Mouse (Mus musculus) hindbrain, postnatal 0 days (tissue): ENCODE results near the gene Fbxl19. TPM values are rescaled to one million over a fixed set of nuclear protein-coding genes. Genes with fewer than 3 reads are reported as not detected.
A peak's percentile ranks its signal among the peaks of the same experiment; 100 is the strongest.
"Not testable (repeated sequence)": the region's sequence is repeated elsewhere in the genome, so short reads cannot be mapped to it uniquely, and the experiment has no call there.

Experiments used
- ATAC-seq: fragments of 200-750 bp; cut with Nextera tagmentation; 2 replicates; pipeline ENCODE4 v1.8.0; 2017; ENCODE audit warnings: mild to moderate bottlenecking, moderate TSS enrichment, moderate library complexity
- DNase-seq: peaks from one replicate; pipeline ENCODE4 v3.0.0-alpha.2; 2015; ENCODE audit warnings: low spot score
- H3K27ac ChIP-seq: fragments of 300-500 bp; sonication (generic); 2 replicates; pipeline ENCODE4 v1.5.1; 2014; ENCODE audit warnings: mild to moderate bottlenecking
- H3K27me3 ChIP-seq: fragments of 300-500 bp; sonication (generic); 2 replicates; pipeline ENCODE4 v1.6.1; 2014; ENCODE audit warnings: low read length, mixed read lengths; ENCODE audit not compliant: insufficient read depth
- H3K36me3 ChIP-seq: fragments of 300-500 bp; sonication (generic); 2 replicates; pipeline ENCODE4 v1.6.1; 2014; ENCODE audit warnings: low read length, mixed read lengths; ENCODE audit not compliant: insufficient read depth
- H3K4me1 ChIP-seq: fragments of 300-500 bp; sonication (generic); 2 replicates; pipeline ENCODE4 v1.6.1; 2014; ENCODE audit warnings: antibody characterized with exemption, low read length, mixed read lengths; ENCODE audit not compliant: insufficient read depth
- H3K4me2 ChIP-seq: fragments of 300-500 bp; sonication (generic); 2 replicates; pipeline ENCODE4 v1.6.1; 2014; ENCODE audit warnings: low read depth, mild to moderate bottlenecking, low read length, moderate library complexity, mixed read lengths
- H3K4me3 ChIP-seq: fragments of 300-500 bp; sonication (generic); 2 replicates; pipeline ENCODE4 v1.5.1; 2014; ENCODE audit warnings: low read length
- H3K9ac ChIP-seq: fragments of 300-500 bp; sonication (generic); replicated peaks from 2 replicates; pipeline ENCODE4 v1.6.1; 2014; ENCODE audit warnings: mild to moderate bottlenecking, low read length, moderate library complexity, mixed read lengths
- H3K9me3 ChIP-seq: fragments of 300-500 bp; sonication (generic); 2 replicates; pipeline ENCODE4 v1.6.1; 2016; ENCODE audit warnings: low read length, mixed read lengths
- CTCF ChIP-seq: IDR thresholded peaks from 2 replicates; pipeline ENCODE4 v1.5.1; 2016; ENCODE audit warnings: antibody characterized with exemption, control low read depth, low read depth
- WGBS: fragments of 180-500 bp; shearing (Covaris S2); extraction: QIAGEN DNeasy Blood & Tissue Kit; methylation state at CpG from one replicate; pipeline ENCODE4 v1.1.7; 2014; 5-methylcytosine and 5-hydroxymethylcytosine counted together
- polyA plus RNA-seq: library from polyadenylated mRNA; unstranded; fragments of >200 nt; fragmentation: Nextera tagmentation; extraction: Ambion mirVana; gene quantifications from 2 replicates; pipeline ENCODE4 v1.2.1, GENCODE M21; 2015
- total RNA-seq: library from RNA; depleted of rRNA; stranded (reverse); fragments of >200 nt; gene quantifications from 2 replicates; pipeline ENCODE4 v1.2.3, GENCODE M21; 2014

The Fbxl19 gene
- total and polyA plus RNA-seq, 2 experiments from 2014 or later = 7.0 to 192 TPM

DNA sequence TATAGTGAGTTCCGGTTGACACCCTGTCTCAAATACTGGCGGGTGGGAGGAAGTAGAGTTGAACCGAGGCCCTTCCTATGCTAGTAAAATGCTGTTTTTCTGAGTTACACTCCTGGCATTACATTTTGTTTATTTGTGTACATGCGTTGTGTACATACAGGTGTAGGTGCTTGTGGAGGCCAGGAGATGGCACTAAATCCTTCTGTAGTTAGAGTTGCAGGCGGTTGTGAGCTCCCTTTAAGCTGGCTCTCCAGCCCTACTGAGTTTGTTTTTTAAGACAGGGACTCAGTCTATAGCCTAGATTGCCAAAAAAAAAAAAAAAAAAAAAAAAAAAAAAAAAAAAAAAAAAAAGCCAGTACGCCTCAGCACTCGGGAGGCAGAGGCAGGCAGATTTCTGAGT is 16.4 kb upstream of the Fbxl19 start:
- Histone ChIP-seq H3K27me3 (no peaks in the 10 kb centered on the region), H3K9me3 (no peaks in the 10 kb centered on the region), H3K36me3 (no peaks in the 10 kb centered on the region), H3K4me3 (no peak overlapping the region), H3K9ac (no peak overlapping the region), H3K4me1 (no peaks in the 10 kb centered on the region), H3K4me2 (no peak overlapping the region), H3K27ac (no peak overlapping the region)
- DNase-seq (no peak), ATAC-seq (no peak)
- no peak for TF ChIP-seq CTCF
- 86% methylated on average over 7 of the region's 7 CpGs for WGBS

DNA sequence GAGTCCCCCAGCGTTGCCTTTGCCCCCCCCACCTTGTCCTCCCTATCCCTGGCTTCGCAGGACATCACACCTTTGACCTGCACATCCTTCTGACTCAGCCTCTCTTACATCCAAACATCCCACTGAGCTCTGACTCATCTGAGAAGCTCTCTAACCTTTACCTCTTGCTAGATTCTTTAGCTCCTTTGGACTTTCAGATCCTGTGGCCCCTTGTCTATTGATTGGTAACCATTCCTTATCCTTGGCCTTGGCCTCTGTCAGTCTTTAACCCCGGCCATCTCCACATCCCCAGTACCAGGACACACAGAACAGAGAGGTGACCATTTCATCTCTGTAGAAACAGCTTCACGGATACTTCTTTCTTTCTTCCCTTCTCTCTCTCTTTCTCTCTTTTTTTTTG is 14.2 kb upstream of the Fbxl19 start:
- H3K4me1 ChIP-seq = no peaks in the 10 kb centered on the region

DNA sequence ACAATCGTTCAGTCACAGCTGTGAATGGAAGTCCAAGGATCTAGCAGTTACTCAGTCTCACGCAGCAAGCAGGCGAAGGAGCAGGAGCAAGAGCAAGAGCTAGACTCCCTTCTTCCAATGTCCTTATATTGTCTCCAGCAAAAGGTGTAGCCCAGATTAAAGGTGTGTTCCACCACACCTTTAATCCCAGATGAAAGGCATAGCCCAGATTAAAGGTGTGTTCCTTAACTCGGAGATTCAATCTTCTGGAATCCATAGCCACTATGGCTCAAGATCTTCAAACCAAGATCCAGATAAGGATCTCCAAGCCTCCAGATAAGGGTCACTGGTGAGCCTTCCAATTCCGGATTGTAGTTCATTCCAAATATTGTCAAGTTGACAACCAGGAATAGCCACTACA is 12.3 kb upstream of the Fbxl19 start, which contains the start of gene Ctf2:
Gene Ctf2, minus strand, starts transcription at position 101 of the 400 bp plus-strand sequence.
- no CpG with 5 or more reads among the region's 5 CpGs for WGBS

More for the DNA sequence above, 14.2 kb upstream of the Fbxl19 start:
- TF ChIP-seq CTCF = no peak
- Histone ChIP-seq H3K9me3 (no peaks in the 10 kb centered on the region), H3K36me3 (no peaks in the 10 kb centered on the region), H3K27me3 (no peaks in the 10 kb centered on the region), H3K9ac (no peak overlapping the region), H3K4me2 (no peak overlapping the region), H3K4me3 (no peak overlapping the region), H3K27ac (no peak overlapping the region)
- WGBS = 83% methylated on average over 4 of the region's 4 CpGs
- no peak for ATAC-seq
- DNase-seq = no peak

DNA sequence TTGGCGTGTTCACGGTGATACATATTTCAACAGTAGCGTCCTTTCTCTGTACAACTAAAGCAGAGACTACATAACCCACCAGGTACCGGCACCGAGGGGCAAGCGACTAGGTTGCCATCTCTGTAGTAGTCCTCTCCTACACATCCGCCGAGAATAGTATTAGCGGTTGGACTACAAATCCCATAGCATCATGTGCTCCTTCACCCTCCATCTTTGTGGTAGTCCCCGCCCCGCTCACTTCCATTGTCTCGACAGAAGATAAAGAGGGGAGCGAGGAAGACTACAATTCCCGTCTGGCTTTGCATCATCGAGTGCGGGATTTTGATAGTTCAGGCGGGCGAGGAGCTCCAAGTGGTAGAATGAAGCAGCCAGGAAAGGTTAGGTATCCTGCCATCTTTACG is 908 bp downstream of the Fbxl19 start:
- H3K4me1 ChIP-seq = no peaks in the 10 kb centered on the region
- peak overlapping the region; percentile 51 for H3K9ac ChIP-seq
- under 1% methylated on average over 19 of the region's 19 CpGs for WGBS
- no peaks in the 10 kb centered on the region for H3K9me3 ChIP-seq
- TF ChIP-seq CTCF = no peak
- no peaks in the 10 kb centered on the region for H3K27me3 ChIP-seq
- DNase-seq (peak; percentile 98), ATAC-seq (peak; percentile 89)
- H3K4me2 ChIP-seq = peak overlapping the region; percentile 87
- peak overlapping the region; percentile 87 for H3K27ac ChIP-seq
- peak overlapping the region; percentile 70 for H3K4me3 ChIP-seq
- peaks cover 13% of the 10 kb centered on the region for H3K36me3 ChIP-seq

More for the DNA sequence above, 12.3 kb upstream of the Fbxl19 start, which contains the start of gene Ctf2:
- H3K27ac ChIP-seq, H3K4me2 ChIP-seq, H3K9ac ChIP-seq, H3K27me3 ChIP-seq, DNase-seq, H3K4me1 ChIP-seq, ATAC-seq, H3K36me3 ChIP-seq, H3K4me3 ChIP-seq, H3K9me3 ChIP-seq: not testable (repeated sequence)

DNA sequence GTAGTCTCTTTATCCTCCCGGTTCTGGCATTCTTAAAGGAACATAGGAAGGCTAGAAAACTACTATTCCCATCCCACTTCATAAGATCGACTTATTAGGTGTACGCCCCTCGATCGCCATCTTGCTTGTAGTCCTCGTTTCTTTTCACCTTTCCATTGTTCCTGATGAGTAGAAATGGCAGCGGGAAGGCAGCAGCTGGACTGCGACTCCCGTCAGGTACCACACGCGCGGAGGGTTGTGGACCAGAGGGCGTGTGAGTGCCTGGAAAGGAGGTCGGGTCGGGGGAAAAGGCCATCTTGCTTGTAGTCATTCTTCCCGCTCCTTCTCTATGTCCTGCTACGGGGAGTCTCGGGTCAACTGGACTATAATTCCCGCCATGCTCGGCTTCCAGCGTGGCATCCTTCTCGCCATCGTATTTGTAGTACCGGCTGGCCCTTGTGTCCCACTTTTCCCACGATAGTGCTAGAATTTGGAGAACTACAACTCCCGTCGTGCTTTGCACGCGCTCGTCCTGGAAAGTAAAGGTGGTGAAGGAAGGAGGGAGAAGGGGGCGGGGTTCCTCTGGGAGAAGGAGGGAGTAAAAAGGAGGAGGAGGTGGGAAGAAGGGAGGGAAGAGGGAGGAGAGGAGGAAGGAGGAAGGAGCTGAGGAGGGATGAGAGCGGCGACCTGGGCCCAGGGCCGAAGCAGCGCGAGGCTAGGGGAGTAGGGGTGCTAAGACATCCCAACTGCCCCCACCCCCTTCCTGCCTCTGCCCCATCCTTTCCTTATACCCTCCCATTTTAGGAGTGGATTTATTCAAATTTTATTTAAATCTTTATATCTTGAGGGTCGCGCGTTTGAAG is 1.5 kb downstream of the Fbxl19 start:
- Histone ChIP-seq H3K36me3 (peaks cover 20% of the 10 kb centered on the region), H3K9me3 (no peaks in the 10 kb centered on the region), H3K27me3 (no peaks in the 10 kb centered on the region), H3K4me2 (peak overlapping the region; percentile 87), H3K27ac (peak overlapping the region; percentile 87), H3K9ac (peak overlapping the region; percentile 73), H3K4me1 (no peaks in the 10 kb centered on the region), H3K4me3 (peak overlapping the region; percentile 70)
- ATAC-seq (peak; percentile 91), DNase-seq (peak; percentile 99)
- WGBS = under 1% methylated on average over 39 of the region's 39 CpGs
- no peak for TF ChIP-seq CTCF

DNA sequence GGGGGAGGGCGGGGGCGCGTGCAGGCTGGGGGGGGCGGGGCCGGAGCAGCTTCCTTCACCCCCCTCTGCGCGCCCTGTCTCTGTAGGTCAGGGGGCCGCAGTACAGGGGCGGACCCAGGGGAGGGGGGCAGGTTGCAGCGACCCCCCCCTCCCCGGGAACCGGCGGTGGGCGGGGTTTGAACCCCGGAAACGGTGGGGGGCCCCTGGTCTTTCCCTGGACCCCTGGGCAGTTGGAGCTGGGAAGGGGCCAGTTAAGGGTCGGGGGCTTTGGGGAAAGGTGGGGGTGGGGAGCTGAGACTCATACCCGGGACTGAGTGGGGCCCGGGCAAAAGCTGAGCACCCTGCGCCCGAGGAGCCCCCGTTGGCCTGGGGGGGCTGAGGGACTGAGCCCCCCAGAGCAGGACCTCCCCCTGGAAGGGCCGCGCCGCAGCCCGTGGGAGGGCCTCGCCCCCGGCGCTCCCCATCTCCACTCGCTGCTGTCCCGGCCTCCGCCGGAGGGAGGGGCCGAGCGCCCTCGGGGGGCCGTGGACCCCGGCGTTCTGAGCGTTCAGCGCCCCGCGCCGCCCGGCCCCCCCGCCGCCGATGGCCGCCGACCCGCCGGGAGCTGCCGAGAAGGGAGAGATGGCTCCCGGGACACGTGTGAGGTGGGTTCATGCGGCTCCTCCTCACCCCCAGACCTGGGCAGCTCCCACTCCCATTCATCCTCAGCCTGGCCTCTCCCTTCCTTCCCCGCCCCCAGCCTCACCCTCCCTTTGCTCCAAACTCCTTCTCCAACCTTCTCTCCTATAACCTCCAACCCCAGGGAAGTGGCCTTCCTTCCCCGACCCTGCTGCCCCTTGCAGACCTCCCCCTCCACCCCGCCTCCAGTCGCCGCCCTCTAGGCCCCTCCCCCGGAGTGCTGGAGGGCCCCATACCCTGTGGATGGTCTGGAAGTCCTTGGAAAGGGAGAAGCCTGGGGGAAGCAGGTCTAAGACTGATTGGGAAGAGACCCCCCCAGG is 2.5 kb downstream of the Fbxl19 start:
- Histone ChIP-seq H3K9me3 (no peaks in the 10 kb centered on the region), H3K4me1 (no peaks in the 10 kb centered on the region), H3K27me3 (no peaks in the 10 kb centered on the region), H3K27ac (peak overlapping the region; percentile 87), H3K4me2 (peak overlapping the region; percentile 87), H3K9ac (peak overlapping the region; percentile 73), H3K4me3 (peak overlapping the region; percentile 70), H3K36me3 (peaks cover 29% of the 10 kb centered on the region)
- no peak for TF ChIP-seq CTCF
- DNase-seq = peak; percentile 48
- ATAC-seq = no peak
- under 1% methylated on average over 28 of the region's 62 CpGs for WGBS
